Mouse (Mus musculus): ENCODE results near the gene Camk2n1.

Gene Camk2n1

DNA sequence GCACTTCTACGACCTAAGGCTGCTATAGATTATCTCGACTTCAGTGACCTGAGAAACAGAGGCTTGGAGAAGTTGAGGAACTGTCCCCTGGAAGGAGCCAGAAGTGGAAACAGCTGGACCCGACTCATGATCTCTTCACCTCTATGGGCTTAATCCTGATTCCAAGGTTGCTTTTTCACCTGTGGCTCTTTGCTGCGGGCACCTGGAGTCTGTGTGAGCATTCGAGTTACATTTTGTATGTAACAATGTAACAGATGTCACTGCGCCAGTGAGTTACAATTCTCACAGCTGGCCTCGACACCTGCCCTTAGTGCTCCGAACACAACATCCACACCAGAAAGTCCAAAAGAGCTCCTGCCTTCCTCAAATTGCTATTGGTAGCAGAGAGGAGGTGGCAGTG lies 11.3 kb downstream of the Camk2n1 start:
- DNase-seq: no peak

DNA sequence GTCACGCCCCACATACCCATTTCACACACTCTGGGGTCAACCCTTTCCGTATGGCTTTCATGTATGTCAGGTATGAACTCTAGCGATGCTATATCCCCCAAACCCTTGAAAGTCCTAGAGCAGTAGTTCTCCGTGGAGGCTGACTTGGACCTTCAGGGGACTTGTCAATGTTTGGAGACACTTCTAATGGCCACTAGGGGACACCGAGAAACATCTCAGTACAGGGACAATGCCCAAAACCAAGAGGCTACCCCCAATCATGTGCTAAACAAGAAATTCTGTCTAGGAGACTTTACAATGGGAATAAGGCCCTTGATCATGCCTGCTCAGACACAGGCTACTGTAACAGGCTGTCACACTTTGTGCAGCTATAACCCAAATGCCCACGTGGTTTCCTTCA lies 12.6 kb downstream of the Camk2n1 start:
- no peak for DNase-seq

GRCm38 (mm10) chr4:138467451-138467850 lies 13.3 kb downstream of the Camk2n1 start:
- peak; percentile 38 to 56 for DNase-seq

DNA sequence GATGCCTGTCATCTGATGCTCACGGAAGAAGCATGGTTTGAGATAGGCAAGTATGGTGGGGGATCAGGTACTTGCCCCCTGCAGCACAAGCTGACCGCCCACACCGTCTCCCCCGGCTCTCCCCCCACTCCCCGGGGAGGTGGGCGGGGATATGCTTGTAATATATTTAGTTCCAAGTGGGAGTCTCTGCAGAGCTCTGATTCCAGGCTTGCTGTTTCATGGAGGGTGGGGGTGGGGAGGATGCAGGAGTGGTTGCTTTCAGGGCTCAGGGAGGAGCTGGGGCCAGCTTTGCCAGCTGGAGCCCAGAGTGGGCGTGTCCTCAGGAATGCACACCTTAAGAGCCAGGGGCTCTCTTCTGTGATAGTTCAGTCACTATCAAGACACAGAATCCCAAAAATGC lies 15.0 kb downstream of the Camk2n1 start:
- no peak for DNase-seq

DNA sequence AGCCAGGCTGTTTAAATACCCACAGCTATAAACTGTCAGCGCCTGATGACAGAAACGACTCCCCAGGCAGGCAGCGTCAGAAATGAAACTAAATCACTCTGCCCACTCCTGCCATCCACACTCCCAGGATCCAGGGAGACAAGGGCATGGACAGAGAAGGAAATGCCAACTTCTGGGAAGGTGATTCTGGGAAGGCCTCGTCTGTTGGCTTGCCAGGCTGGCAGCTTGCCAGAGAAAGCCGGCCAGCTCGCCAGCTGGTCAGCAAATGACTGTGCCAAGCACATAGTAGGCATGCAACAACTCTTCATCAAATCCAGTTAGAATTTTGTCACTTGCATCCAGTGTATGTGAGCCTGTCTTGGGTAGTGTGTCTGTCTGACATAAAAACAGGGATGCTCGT lies 17.1 kb downstream of the Camk2n1 start:
- peak in 1 of 2 experiments; percentile 35 for DNase-seq

GRCm38 (mm10) chr4:138479595-138479994 lies 25.5 kb downstream of the Camk2n1 start:
- DNase-seq: no peak

DNA sequence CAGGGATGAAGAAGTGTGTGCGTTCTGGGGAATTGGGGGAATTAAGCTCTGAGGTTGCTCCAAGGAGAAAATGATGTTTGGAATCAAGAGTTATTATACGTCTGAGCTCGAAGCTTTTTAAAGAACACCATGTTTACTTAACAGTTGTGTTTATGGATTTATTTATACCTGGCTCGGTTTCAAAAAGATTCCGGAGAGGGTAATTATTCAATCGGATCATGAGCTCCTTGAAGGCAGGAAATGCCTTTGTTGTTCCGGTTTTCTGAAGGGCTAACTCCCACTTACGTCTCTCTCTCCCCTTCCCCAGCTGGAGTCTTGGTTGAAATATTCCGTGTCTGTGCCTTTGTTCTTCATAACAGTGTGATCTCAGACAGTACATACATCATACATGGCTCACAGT lies 26.8 kb downstream of the Camk2n1 start:
- no peak for DNase-seq

DNA sequence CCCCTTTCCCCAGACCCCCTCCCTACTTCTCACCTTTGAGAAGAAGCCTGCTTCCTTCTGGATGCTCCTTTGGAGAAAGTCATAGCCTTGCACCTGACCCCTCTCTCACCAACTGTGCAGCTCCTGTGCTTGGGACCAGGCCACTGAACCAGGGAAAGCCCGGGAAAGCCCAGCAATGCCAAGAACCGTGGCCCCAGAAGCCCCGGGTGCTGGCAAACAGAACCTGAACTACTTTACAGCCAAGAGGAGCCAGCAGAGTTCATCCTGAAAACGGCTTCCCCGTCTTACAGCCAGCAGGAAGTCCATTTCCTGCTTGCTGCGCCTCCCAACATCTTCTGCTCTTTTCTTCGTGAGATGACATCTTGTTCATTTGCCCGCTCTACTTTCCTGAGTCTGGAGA lies 28.6 kb downstream of the Camk2n1 start:
- no peak for DNase-seq

GRCm38 (mm10) chr4:138488241-138488640 lies 34.1 kb downstream of the Camk2n1 start:
- no peak for DNase-seq

GRCm38 (mm10) chr4:138491088-138491487 lies 37.0 kb downstream of the Camk2n1 start:
- DNase-seq: no peak

DNA sequence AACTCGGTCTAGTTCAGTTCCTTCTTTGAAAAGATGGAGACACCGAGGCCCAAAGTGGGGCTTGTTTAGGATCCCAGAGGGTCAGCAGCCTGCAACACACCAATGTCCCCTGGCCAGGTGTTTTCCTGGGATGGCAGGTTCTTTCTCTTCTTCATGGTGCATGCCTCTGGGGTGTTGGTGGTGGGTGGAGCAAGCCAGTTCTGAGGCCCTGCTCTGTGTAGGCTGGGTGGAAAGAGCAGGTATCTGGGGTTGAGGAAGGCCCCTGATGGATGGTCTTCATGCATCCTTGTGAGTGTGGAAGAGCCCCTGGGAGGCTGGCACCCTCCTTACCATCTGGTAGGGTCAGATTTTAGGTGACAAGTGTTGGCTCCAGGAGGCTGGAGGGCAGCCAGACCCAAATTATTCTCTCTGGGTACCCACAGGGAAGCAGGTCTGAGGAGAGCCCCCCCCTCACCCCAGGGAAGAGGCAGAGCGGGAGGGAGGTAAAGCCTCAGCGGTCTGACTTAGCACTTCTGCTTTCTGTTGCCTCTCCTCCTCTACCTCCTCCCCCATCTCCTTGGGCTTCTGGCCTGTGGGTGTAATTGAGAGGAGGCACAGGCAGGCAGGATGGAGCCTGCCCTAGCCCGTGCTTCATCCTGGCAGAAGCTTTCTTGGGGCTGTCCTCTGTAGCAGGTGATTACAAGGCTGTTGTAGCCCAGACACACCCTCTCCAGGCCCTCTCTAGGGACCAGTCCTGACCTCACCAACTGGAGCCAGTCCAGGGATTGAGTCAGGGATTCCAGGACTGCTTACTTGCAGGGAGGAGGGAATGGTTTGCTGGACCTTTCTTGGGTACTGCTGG lies 39.3 kb downstream of the Camk2n1 start:
- peak; percentile 59 to 63 for DNase-seq

GRCm38 (mm10) chr4:138494905-138495304 lies 40.8 kb downstream of the Camk2n1 start:
- DNase-seq: peak; percentile 29 to 77

- peak; percentile 52 to 57 for DNase-seq
These were observed 41.7 kb downstream of the Camk2n1 start for GRCm38 (mm10) chr4:138495775-138496174.

DNA sequence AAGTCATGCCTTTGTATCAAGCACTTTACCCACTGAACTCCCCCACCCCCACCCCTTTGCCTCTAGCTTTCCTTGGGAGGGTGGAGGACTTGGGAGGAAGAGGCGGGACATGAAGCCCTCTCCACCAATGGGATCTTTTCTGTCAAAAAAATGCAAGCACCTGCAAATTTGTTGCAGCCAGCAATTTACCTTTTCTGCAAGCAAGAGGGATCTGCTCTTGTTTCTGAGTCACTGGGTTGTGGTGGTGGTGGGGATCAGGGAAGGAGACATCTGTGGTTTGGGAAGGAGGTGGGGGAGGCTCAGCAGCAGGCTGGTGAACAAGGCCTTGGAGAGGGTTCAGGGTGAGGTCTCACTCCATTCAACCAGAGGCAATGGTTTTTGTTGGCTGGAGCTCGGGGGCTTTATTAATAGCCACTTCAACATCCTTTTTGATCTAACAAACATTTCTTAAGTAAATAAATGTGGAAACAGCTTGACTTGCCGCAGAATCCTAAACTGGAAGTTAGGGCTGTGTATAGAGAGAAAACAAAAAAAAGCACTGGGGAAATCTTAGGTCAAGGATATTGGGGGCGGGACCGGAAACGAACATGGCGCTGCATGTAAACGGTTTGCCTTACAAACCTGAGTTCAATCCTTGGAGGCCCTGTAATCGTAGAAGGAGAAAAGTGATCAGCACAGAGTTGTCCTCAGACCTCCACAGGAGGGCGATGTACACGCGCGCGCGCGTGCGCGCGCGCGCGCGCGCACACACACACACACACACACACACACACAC lies 42.8 kb downstream of the Camk2n1 start:
- DNase-seq: peak; percentile 49 to 68

- DNase-seq: no peak
These were observed 45.9 kb downstream of the Camk2n1 start for GRCm38 (mm10) chr4:138499856-138500645.

DNA sequence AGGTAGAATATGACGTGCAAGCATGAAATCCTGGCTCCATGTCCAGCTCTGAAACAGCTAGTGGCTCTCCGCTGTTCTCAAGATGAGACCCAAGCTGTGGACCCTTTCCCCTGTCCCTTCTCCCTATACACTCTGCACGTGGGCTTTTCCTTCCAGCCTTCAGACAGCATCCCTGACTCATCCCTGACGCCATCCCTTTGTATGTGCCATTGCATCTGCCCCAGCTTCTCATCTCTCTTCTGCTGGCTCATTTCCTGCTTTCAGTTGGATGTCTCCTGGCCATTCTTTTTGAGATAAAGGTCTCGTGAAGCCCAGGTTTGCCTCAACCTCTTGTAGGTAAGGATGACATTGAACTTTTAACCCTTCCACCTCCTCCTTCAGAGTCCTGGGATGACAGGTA lies 46.9 kb downstream of the Camk2n1 start:
- no peak for DNase-seq

- peak; percentile 22 to 64 for DNase-seq
These were observed 50.6 kb downstream of the Camk2n1 start for GRCm38 (mm10) chr4:138504632-138505101.

- DNase-seq: peak; percentile 37
These were observed 51.2 kb downstream of the Camk2n1 start for GRCm38 (mm10) chr4:138505171-138505870.

DNA sequence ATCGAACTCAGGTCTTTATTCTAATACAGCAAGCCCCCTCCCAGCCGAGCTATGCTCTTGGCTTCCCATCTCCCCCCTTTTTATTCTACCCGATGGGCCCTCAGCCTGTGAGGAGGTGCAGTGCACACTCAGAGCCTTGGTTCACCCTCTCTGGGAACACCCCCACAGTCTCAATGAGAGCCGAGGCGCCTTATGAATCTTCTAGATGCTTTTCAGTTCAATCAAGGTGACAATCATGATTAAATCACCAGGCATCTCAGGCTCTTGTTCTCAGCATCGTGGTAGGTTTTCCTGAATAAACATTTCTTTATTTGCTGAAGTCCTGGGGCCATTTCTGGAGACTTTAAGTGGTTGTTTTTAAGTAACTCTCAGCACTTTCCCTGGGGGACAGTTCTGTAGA lies 53.8 kb downstream of the Camk2n1 start:
- DNase-seq: no peak

All from lung, postnatal 4 days (tissue).